Mouse (Mus musculus) CH12.LX (cell line): Measurements from ENCODE around the gene Zkscan1.

Source experiments
- CHD1 ChIP-seq: IDR thresholded peaks from 2 replicates; pipeline ENCODE4 v1.6.1; 2012; ENCODE audit warnings: low read depth, low read length, improper control_type of control experiment, inconsistent platforms
- CTCF ChIP-seq, 2 experiments: IDR thresholded peaks in 1 of 2; conservative IDR thresholded peaks in 1 of 2; 2 replicates each; pipeline ENCODE4 v1.5.1; 2011 to 2012; ENCODE audit warnings: low read depth in 2 of 2, low read length in 2 of 2, improper control_type of control experiment in 1 of 2, inconsistent platforms in 1 of 2, mild to moderate bottlenecking in 1 of 2, moderate library complexity in 1 of 2
- EP300 ChIP-seq: IDR thresholded peaks from 2 replicates; pipeline ENCODE4 v1.6.1; 2011; ENCODE audit warnings: low read length, improper control_type of control experiment
- ETS1 ChIP-seq: conservative IDR thresholded peaks from 2 replicates; pipeline ENCODE4 v1.6.1; 2012; ENCODE audit warnings: low read depth, mild to moderate bottlenecking, inconsistent platforms, low read length, improper control_type of control experiment, moderate library complexity
- MAFK ChIP-seq: IDR thresholded peaks from 2 replicates; pipeline ENCODE4 v1.6.1; 2011; ENCODE audit warnings: low read length, improper control_type of control experiment; ENCODE audit not compliant: insufficient replicate concordance
- MAZ ChIP-seq: IDR thresholded peaks from 2 replicates; pipeline ENCODE4 v1.6.1; 2012; ENCODE audit warnings: low read depth, mild to moderate bottlenecking, inconsistent platforms, low read length, improper control_type of control experiment, moderate library complexity
- MEF2A ChIP-seq: IDR thresholded peaks from 2 replicates; pipeline ENCODE4 v1.6.1; 2014; ENCODE audit warnings: low read depth, mild to moderate bottlenecking, inconsistent platforms, low read length, improper control_type of control experiment, borderline replicate concordance
- MYC ChIP-seq: IDR thresholded peaks from 2 replicates; pipeline ENCODE4 v1.6.1; 2011; ENCODE audit warnings: low read depth, mild to moderate bottlenecking, improper control_type of control experiment, low read length
- POLR2A ChIP-seq: IDR thresholded peaks from 2 replicates; pipeline ENCODE4 v1.6.1; 2011; ENCODE audit warnings: low read depth, mild to moderate bottlenecking, improper control_type of control experiment, low read length
- RAD21 ChIP-seq: IDR thresholded peaks from 2 replicates; pipeline ENCODE4 v1.6.1; 2011; ENCODE audit warnings: low read depth, mild to moderate bottlenecking, low read length, improper control_type of control experiment, moderate library complexity
- SIN3A ChIP-seq: IDR thresholded peaks from 2 replicates; pipeline ENCODE4 v1.6.1; 2012; ENCODE audit warnings: low read length, improper control_type of control experiment, inconsistent platforms
- SMC3 ChIP-seq: IDR thresholded peaks from 2 replicates; pipeline ENCODE4 v1.6.1; 2011; ENCODE audit warnings: low read depth, low read length, improper control_type of control experiment
- USF1 ChIP-seq: IDR thresholded peaks from 2 replicates; pipeline ENCODE4 v1.6.1; 2014; ENCODE audit warnings: low read depth, mild to moderate bottlenecking, inconsistent platforms, low read length, improper control_type of control experiment
- ZMIZ1 ChIP-seq: IDR thresholded peaks from 2 replicates; pipeline ENCODE4 v1.6.1; 2012; ENCODE audit warnings: low read depth, mild to moderate bottlenecking, inconsistent platforms, low read length, improper control_type of control experiment

DNA sequence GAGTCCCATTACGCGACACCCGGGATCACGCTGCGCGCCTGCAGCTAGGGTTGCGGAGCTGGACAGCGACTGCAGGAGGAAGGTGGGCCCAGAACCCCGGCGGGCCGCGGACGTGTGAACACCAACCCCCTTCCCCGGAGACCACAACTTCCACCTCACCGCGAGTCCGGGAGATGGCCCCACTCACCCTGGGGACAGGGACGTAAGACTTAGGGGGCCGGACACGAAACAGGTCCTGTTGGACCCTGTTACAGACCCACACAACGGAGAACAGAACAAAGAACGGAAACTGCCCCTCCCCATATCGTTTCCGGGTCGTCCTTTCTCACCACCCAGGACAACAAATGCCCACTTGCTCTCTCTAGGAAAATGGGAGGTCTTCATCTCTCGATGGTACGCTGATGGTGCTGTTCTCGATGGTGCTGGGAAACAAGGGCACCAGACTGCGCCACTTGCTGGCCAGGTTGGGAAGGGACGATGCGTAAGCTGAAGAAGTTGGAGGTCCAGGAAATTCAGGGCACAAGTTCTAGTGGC lies 70.6 kb downstream of the Zkscan1 start, which contains the start of gene Zfp113:
- peak; percentile 44; the same call in 1 of the 2 replicates for TF ChIP-seq ETS1
- peak; percentile 44 for TF ChIP-seq SMC3
- no peak for TF ChIP-seq CHD1
- peak; percentile 79; the same call in 1 of the 2 replicates for TF ChIP-seq MEF2A
- TF ChIP-seq ZMIZ1, result peak; percentile 39
- TF ChIP-seq CTCF (conservative IDR thresholded peaks at IDR 0.05 in 1 of 2, IDR thresholded peaks at IDR 0.05 in 1 of 2; ENCODE audit: low read depth in 2 of 2, low read length in 2 of 2), result peak; percentile 20 to 90; a peak in 2 of 4 replicates
- peak; percentile 98 for TF ChIP-seq MAZ
- peak; percentile 81 for TF ChIP-seq POLR2A
- peak; percentile 28 for TF ChIP-seq RAD21
- no peak for TF ChIP-seq EP300
- TF ChIP-seq MAFK, result no peak
- TF ChIP-seq USF1, result no peak
- peak; percentile 68; the same call in 1 of the 2 replicates for TF ChIP-seq MYC
- TF ChIP-seq SIN3A, result peak; percentile 99
